Comparison of ENCODE assay signal across 12 mouse cellular contexts in the genomic region with DNA sequence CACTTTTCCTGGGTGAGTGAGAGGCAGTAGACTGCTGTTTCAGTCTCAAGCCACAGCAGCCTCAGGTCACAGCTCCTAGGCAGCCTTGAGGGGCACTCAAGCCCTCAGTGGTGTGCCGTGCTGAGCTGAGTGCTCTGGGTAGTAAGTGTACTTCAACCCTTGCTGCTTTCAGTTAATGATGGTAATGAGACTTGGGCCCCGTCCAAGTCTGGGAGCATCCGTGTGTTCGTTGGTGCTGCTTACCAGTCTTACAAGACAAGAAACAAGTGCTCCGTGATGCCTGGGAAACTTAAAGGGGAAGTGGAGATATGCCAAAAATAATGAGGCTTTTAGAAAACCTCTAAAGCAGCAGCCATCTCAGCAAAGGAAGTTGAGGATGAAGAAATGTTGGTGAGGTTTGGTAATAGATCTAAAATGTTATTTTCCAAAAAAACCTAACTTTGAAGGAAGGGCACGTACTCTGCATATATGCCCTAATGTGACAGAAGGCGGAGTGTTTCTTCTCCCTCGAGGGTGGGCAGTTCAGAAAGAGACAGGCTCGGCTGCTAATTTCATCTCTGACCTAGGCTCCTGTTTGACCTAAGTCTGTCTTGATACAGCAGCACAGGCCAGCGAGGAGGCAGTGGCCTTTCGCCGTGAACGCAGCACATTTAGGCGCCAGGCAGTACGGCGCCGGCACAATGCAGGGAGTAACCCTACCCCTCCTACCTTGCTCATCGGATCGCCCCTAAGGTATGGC.
A peak's percentile ranks its signal among the peaks of the same experiment; 100 is the strongest.
DNase-seq lines count a peak whose midpoint lies in the region; ATAC-seq and TF ChIP-seq lines count a peak whose summit lies in the region.
"Had no signal": no experiment of that assay in that cellular context is flagged by ENCODE, and none has a peak within 500 bp of the region (broad histone marks: within the 10 kb centered on the region; RNA-seq: fewer than 3 reads in every experiment).

No protein-coding gene starts in this region.

- H3K9me3 ChIP-seq in liver, embryonic 15.5 days (replicated peaks), result no peaks in the 10 kb centered on the region
- H3K9me3 ChIP-seq in liver, embryonic 12.5 days (replicated peaks), result no peaks in the 10 kb centered on the region
- H3K9me3 ChIP-seq in intestine, postnatal 0 days (ENCODE audit: control insufficient read depth), result no peaks in the 10 kb centered on the region

- H3K9ac ChIP-seq in liver, embryonic 15.5 days, result no peak overlapping the region
- no peak overlapping the region for H3K9ac ChIP-seq in liver, embryonic 12.5 days
- H3K9ac ChIP-seq in intestine, postnatal 0 days (ENCODE audit: low read depth, low read length), result no peak overlapping the region

- 58% methylated on average over 19 of the region's 19 CpGs for WGBS in liver, embryonic 15.5 days (ENCODE audit: insufficient replicate concordance)
- 70% methylated on average over 19 of the region's 19 CpGs for WGBS in liver, embryonic 12.5 days (ENCODE audit: insufficient replicate concordance)
- WGBS in intestine, postnatal 0 days, result 54% methylated on average over 19 of the region's 19 CpGs

- no peaks in the 10 kb centered on the region; the same call in 1 of the 2 replicates for H3K4me1 ChIP-seq in liver, embryonic 15.5 days (replicated peaks)
- no peaks in the 10 kb centered on the region for H3K4me1 ChIP-seq in liver, embryonic 12.5 days
- H3K4me1 ChIP-seq in intestine, postnatal 0 days (replicated peaks; ENCODE audit: control insufficient read depth, insufficient read depth, low read length), result no peaks in the 10 kb centered on the region

- H3K4me3 ChIP-seq in liver, embryonic 15.5 days (replicated peaks), result no peak overlapping the region
- H3K4me3 ChIP-seq in liver, embryonic 12.5 days, result no peak overlapping the region
- no peak overlapping the region for H3K4me3 ChIP-seq in intestine, postnatal 0 days (ENCODE audit: low read depth, low read length)
- H3K4me3 ChIP-seq: erythroblast, embryonic 14.5 days had no signal

- no peak overlapping the region for H3K27ac ChIP-seq in liver, embryonic 15.5 days (replicated peaks)
- no peak overlapping the region for H3K27ac ChIP-seq in liver, embryonic 12.5 days
- H3K27ac ChIP-seq in intestine, postnatal 0 days (ENCODE audit: low read depth, low read length), result peak overlapping the region; percentile 62

- DNase-seq in brain, adult 2 months (ENCODE audit: low read depth, low spot score), result peak; percentile 39
- no peak for DNase-seq in ovary, postnatal 14 days (ENCODE audit: low spot score)
- DNase-seq in adrenal gland, adult 2 months, result no peak
- DNase-seq in ovary, postnatal 36 days (ENCODE audit: low spot score), result no peak
- DNase-seq: cerebellum, adult 11-12 months; heart, postnatal 4 days; right cerebral cortex, postnatal 14 days had no signal

- H3K27me3 ChIP-seq in liver, embryonic 15.5 days, result no peaks in the 10 kb centered on the region
- H3K27me3 ChIP-seq in liver, embryonic 12.5 days (replicated peaks), result no peaks in the 10 kb centered on the region
- H3K27me3 ChIP-seq in intestine, postnatal 0 days (replicated peaks; ENCODE audit: control insufficient read depth, insufficient read depth, low read length), result no peaks in the 10 kb centered on the region

- ATAC-seq in liver, embryonic 15.5 days (ENCODE audit: insufficient read depth), result no peak
- no peak for ATAC-seq in liver, embryonic 12.5 days
- peak; percentile 90 for ATAC-seq in intestine, postnatal 0 days
- ATAC-seq in megakaryocyte progenitor cell, adult 5-6 weeks (replicated peaks; ENCODE audit: poor library complexity), result peak; percentile 87

- H3K36me3 ChIP-seq in liver, embryonic 15.5 days (replicated peaks), result no peaks in the 10 kb centered on the region
- no peaks in the 10 kb centered on the region for H3K36me3 ChIP-seq in liver, embryonic 12.5 days
- H3K36me3 ChIP-seq in intestine, postnatal 0 days (ENCODE audit: control insufficient read depth, insufficient read depth), result no peaks in the 10 kb centered on the region

- TF ChIP-seq CTCF in intestine, postnatal 0 days (IDR thresholded peaks at IDR 0.05; ENCODE audit: low read depth), result no peak

- peak overlapping the region; percentile 6; the same call in 1 of the 2 replicates for H3K4me2 ChIP-seq in liver, embryonic 15.5 days
- H3K4me2 ChIP-seq in liver, embryonic 12.5 days, result no peak overlapping the region
- H3K4me2 ChIP-seq in intestine, postnatal 0 days (replicated peaks; ENCODE audit: low read depth), result peak overlapping the region; percentile 37

Comparison
In these comparisons a context has a peak if more than half of its experiments do, and no peak if none do; other contexts are left out.
1. ATAC-seq: peak in intestine, postnatal 0 days (single experiment) and megakaryocyte progenitor cell, adult 5-6 weeks (single experiment); none in liver, embryonic 15.5 days (single experiment) and liver, embryonic 12.5 days (single experiment).